Mouse (Mus musculus) E14TG2a.4 (cell line): ENCODE data around the gene Ubiad1.

ENCODE experiments used
- CTCF ChIP-seq: conservative IDR thresholded peaks from 2 replicates; pipeline ENCODE4 v1.5.1; 2014; ENCODE audit warnings: low read length
- POU5F1 ChIP-seq: IDR thresholded peaks from 2 replicates; pipeline ENCODE4 v1.6.1; 2014; ENCODE audit warnings: low read length, borderline replicate concordance

GRCm38 (mm10) chr4:148435106-148435505, 9.5 kb downstream of the Ubiad1 start:
- no peak for TF ChIP-seq CTCF
- no peak for TF ChIP-seq POU5F1
